Mouse (Mus musculus) gastrocnemius, adult 18-20 months (tissue): ENCODE data around the gene Necab2. TPM values are rescaled to one million over a fixed set of nuclear protein-coding genes. Genes with fewer than 3 reads are reported as not detected.
A peak's percentile ranks its signal among the peaks of the same experiment; 100 is the strongest.

Experiments used
- DNase-seq: peaks from one replicate; pipeline ENCODE4 v3.0.0; 2021; ENCODE audit warnings: low spot score
- long read RNA-seq, 2 experiments: library from polyadenylated mRNA; stranded (forward); transcript quantifications; one replicate each; pipeline ENCODE4 v2.0.0; 2021
- total RNA-seq, 2 experiments: library from RNA; stranded (reverse); gene quantifications; 2 replicates each; pipeline ENCODE4 v1.2.3; 2021

Necab2 gene
- total RNA-seq = under 1 TPM in 1 of 2 experiments, not detected in 1; 0.16 TPM
- long read RNA-seq, experiment 1 = 0 reads
- long read RNA-seq, experiment 2 = 0 reads

DNA sequence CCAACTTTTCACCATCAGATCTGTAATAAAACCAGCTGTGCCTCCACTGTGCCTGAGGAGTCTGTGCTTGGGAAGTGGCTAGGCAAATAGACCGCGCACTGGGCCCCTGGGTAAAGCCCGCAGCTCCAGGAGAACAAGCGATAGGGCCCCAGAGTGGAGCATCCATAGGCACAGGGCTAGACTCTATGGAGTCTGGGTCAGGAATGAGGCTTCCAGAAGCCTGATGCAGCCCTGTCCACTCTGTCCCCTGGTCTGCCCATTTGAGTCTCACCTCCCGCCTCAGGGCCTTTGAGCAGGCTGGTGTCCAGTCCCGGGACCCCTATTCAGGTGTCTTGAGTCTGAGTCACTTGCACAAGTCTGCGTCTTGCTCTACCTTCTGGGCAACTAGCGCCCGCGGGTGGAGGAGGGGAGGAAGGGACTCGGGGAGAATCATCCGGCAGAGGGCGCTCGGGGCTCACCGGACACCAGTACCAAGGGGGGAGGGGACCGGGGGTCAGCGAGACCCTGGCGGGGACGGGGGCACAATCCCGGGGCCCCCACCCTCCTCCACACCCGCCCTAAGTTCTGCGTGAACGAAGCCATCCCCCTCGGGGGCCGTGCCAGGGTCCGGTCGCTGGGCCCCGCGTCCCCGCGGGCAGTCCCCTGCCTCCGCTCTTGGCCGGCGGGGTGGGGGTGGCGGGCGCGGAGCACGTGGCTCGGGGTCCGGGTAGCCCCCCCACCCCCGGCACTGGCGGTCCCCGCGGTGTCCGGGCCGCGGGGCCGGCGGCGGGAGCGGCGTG lies at the start of gene Necab2:
Gene Necab2 (plus strand): TSS at position 509 of the 779 bp plus-strand sequence.
- peak; percentile 68 for DNase-seq

DNA sequence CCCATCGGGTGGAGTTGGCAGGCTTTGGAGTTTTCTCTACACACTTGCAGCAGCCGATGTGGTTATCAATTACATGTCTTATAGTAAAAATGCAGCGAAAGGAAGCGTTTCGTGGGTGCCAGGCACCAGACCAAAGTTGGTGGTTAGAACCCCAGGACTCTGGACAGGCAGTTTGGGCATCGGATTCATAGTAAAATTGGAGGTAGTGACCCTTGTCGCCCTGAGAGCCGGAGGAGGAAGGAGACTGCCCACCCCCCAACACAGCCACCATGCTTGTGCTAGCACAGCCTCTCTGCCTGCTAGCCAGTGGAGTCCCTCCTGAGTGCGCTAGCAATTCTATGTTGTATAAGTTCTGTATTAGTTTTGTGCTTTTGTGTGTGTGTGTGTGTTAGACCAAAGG lies 48.0 kb upstream of the Necab2 start:
- DNase-seq = no peak

DNA sequence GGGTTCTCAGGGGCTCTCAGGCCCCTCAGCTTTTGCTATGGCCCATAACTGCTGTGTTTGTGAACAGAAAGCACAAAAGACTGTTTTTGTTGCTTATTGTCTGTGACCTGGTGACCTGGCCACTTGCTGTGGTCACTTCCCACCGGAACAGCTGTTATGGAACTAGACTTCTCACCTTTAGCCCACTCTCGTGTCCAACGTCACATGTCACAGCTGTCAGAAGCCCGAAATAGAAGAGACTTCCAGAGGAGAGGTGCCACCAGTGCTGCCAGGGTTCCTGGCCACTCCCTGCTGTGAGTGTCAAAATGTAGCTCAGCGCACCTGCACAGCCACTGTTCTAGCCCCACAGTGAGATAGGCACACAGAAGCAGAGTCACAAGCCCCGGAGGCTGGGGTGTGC lies 47.3 kb upstream of the Necab2 start:
- peak; percentile 80 for DNase-seq

DNA sequence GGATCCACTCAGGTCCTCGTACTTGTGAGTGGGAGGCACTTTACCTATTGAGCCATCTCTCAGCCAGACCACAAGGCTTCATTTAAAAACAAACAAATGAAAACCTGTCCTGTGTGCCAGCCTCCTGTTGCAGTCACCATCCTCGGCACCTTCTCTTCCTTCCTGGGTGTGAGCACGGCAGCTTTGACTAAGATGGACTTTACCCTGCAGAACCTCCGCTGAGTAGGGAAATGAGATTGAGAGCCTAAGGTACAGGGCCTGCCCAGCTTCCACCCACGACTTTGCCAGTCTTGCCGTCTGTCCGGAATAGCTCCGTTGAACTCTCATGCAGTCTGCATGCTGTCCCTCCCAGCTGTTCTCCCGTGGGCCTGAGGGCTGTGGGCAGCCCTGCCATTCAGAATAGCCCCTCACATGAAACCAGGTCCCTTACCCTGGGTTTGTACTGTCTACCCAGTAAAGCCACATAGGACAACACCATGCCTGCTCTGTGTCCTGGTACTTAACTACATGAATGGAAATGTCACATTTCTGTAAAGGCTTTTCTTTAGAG lies 46.3 kb upstream of the Necab2 start:
- no peak for DNase-seq

DNA sequence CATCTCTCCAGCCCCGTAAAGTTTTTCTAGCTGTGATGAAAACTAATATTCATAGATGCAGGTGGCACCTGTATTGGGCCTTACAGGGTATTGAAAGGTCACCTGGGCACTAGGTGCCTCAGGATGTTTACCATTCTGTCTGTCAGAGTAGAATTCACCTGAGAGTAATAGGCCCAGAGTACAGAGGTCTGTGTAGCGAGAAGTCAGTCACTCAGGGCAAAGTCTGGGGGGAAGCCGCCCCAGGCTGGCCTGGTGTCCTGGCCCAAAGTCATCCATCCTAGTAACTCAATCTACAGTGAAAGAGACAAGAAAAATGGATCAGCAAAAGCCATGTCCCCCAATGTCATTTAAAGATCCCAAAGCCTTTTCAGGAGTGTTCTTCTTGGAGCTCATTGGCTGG lies 45.6 kb upstream of the Necab2 start:
- no peak for DNase-seq

DNA sequence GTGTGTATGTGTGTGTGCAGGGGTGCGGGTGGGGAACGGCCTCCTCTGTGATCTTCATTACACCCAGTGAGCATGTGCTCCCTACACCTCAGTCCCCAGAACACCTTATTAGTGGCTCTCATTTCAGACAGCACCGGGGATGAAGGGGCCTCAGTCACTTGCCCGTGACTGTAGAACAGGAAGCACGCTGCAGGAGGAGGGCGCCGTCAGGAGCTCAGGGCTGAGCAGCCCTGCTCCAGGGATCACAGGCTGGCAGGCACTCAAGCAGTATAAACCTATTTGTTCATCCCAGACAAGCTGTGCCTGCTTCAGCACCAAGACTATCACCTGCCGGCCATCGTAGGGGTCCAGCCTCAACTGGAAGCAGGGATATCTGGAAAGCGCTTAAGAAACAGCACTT lies 42.6 kb upstream of the Necab2 start:
- no peak for DNase-seq

DNA sequence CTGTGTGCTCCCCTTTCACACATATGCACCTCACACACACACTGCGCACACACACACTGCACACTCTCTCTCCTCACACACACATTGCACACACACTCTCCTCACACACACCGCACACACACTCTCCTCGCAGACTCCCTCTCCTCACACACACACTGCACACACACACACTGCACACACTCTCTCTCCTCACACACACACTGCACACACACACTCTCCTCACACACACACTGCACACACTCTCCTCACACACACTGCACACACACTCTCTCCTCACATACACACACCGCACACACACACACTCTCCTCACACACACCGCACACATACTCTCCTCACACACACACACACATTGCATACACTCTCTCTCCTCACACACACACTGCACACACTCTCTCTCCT lies 41.9 kb upstream of the Necab2 start:
- DNase-seq = no peak

DNA sequence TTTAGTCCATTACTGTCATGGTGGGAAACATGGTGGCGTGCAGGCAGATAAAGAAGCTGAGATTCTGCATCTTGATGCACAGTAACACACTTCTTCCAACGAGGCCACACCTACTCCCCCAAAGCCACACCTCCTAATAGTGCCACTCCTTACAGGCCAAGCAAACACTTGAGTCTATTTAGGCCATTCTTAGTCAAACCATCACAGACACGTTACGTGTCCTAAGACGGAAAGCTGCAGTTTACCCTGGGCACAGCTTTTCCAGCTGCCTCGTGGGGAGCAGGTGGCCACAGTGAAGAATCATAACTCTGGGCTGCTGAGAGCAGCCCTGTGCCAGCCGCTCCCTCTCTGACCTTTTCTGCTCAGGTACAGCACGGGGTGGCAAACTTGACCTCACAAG lies 38.2 kb upstream of the Necab2 start:
- DNase-seq = no peak

DNA sequence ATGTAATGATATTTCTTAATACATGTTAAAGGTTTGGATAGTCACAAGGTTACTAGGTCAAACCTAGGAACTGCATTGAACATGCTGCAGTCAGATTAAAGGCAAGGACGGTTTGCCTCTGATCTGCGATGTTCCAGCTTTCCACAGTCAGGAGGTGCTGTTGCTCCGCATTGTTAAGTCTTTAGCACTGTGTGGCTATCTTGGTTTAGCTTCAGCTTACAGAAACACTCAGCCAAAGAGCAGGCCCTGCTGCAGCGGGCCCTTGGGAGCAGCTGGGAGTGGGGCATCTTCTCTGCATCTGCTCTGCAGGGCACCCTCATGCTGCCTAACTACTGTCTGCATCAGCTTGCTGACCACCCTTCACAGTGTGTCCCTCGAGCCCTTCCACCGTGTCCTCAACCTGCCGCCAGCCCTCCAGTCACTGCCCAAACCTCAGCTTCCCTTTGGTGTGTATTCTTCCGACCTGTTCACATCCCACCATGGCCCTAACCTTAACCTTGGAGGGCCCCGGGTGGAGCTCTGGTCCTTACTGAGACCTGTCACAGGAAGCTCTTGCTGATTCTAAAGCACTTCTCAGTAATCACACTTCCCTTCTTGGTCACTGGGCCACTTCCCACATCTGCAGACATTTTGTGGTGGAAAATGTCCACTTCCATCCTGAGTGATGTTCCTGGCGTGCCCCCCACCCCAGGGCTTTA lies 34.3 kb upstream of the Necab2 start:
- no peak for DNase-seq

DNA sequence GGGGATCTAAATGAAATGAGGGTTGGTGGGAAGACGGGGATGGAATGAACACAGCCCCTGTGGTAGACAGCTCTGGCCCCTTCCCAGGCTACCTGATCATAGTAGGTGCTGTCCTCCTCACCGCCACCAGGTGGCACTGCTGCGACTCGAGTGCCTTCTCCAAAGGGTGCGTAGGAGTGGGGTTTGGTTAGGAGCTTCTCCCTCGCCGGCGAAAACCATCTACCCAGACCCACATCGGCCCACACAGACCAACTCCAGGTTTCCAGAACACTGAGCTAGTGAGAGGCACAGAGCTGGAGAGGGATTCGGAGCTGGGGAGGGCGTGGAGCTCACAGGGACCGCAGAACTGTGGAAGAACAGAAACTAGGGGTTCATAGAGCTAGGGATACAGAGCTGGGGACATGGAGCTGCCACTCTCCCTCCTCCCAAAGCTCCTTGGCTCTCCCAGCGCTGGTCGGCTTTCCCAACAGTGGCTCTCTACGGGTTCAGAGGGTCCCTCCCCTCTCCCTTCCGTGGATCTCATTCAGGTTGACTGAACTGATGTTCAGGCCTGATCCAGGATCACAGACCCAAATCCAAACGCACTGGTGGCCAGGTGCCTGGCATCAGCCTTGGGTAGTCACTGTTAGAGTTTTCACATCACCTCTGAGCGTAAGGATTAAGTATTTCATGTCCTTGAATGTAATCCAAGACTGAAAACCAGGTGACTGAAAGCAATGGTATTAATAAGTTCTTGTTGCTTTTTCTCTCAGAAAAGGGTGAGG lies 33.6 kb upstream of the Necab2 start:
- peak; percentile 78 for DNase-seq

DNA sequence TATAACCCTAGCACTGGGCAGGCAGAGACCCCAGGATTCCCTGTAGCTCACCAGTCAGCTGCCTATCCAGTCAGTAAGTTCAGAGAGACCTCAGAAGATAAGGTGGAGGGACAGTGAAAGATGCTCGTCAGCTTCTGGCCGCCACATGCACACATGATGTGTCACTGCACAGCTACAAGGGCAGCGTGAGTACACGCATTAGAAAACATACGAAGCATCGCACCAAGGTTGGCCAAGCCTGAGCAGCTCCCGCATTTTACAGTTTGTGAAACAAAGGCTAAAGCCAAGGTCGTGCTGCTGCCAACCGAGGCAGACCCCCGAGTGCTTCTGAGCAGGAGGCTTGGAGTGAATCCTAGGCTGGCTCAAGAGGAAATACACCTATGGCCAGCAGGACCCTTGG lies 32.9 kb upstream of the Necab2 start:
- DNase-seq = no peak

DNA sequence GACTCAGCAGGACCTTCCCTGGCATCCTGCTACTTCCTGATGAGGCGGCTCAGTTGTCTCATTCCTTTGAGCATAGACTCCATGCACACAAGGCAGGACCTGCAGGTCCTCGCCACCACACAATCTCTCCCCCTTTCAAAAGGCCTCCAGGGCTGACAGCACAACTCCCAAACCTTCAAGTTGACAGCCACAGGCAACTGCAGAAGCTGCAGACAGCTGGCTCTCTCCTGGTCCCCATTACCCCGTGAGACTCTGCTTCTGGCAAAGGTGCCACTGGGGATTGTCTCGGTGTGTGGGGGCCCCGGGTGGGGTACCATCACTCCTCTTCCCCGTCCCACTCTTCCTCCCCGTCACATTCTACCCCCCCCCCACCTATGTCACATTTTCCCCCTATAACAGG lies 26.2 kb upstream of the Necab2 start:
- no peak for DNase-seq

DNA sequence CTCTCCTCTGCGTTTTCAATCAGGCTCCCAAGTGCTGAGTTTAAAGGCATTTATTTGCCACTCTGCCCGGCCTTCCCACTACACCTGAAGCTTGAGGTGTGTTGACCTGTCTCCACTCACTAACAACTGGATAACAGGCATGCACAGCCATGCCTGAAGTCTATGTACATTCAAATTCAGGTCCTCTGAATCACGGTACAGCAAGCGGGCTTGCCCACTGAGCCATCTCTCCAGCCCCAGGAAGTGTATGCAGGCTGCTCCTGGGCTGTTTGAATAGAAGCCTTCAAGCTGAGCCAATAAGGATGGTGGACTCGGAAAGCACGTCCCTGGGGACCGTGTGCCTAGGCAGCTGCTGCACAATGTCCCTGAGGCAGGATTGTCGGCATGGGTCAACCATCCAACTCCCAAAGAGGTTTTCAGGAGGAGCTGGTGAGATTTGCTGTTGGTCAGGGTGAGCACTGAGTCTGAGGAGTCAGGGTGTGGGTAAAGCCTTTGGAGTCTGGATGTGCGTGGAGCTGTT lies 24.9 kb upstream of the Necab2 start:
- no peak for DNase-seq

DNA sequence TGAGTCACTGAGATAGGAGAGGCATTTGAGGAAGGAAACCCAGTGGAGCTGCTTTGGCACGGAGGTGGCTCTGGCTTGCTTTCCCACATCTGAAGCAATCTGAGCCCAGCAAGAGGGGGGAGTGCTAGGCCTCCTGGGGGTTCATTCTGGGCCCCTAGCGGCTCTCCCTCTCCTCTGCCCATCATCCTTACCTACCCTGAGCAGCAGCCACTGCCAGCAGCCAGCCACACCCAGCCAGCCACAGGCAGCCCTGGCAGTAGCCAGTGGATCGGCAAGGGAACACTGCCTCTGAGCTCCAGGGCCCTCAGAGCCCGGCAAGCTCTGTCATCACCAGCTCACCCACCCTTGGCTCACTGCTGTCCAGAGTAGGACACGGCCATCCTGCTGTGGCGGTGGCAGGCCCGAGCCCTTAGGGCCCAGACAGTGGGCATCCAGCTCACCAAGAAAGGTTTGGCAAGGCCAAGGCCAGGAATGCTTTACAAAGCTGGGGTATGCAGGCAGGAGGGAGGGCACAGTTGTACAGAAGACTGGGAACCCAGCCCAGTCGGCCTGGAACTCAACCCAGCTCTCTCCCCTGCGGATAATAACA lies 24.3 kb upstream of the Necab2 start:
- DNase-seq = peak; percentile 53

DNA sequence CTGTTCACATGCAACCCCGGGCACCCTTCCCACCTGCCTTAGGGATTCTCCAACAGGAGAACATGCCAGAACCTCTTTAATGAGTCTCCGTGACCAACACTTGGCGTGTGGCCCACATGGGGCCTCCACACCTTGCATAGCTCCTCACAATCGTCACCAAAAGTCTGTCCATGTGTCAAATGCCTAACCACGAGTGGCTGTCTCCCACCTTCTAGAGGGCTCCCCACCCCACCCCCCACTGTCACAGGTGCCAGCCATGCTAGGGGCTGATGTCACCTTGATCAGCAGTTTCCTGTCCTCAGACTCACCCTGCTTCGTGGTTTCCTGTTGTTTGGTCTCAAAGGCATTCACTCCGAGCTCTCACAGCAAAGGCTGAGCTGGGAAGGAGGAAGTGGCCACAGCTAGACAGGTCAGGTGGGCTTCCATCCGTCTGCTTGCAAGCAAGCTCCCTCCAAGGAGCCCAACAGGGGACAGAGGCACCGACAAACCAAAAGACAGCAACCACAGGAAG lies 22.8 kb upstream of the Necab2 start:
- no peak for DNase-seq

DNA sequence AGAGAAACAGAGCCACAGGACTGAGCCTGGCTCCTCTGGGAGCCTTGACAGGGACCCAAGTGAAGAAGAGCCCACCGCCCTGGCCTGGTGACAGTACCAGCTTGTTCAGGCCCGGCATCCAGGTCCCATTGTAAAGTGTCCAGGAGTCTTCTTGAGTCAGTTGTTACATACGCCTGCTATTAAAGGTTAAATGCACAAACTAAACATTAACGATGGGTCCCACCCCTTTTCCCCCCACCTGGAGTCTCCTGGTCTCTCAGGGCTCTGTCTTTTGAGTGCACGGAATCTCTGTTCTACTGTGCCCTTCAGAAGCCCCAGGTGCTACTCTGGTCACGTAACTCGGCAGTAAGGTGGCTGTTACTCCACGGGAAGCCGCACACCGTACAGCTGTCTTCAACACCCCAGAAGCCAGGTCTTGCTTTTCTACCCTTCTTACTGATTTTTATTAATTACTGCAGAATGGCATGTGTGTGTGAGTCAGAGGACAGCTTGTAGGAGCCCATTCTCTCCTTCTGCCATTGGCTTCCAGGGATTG lies 22.3 kb upstream of the Necab2 start:
- DNase-seq = no peak

DNA sequence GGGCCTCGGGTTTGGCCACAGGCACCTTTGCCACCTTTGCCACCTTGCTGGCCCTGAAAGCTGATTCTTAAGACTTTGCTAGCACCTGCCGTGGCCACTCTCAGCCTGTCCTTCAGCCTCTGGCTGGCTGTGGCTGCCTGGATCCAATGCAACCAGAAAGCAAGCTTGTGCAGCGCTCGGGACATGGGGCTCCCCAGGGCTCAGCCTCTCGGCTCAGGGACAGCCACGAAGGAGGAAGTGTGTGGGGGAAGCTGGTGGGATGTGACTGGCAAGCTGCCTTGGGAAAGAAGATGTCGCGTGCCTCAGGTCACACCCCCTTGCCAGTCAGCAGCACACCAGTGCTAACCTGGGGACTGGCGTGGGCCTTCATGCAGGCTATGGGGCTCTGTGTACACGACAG lies 21.8 kb upstream of the Necab2 start:
- DNase-seq = no peak

DNA sequence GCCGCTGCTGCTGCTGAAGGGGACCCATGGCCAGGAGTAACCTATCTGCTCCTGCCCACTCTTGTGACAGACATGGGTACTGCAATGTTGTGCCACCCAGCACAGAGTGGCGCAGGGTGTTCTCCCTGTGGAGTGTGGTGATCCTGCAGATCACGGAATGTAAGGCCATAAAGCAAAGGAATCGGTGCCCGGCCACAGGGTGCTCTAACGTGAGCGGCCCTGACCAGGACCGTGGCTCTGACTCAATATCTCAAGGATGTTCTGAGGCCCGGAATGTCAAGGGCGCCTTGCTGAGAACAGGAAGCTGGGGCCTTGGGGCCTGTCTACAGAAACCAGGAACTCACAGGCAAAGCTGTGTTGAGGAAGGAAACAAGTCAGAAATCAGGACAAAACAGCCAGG lies 21.0 kb upstream of the Necab2 start:
- DNase-seq = no peak

DNA sequence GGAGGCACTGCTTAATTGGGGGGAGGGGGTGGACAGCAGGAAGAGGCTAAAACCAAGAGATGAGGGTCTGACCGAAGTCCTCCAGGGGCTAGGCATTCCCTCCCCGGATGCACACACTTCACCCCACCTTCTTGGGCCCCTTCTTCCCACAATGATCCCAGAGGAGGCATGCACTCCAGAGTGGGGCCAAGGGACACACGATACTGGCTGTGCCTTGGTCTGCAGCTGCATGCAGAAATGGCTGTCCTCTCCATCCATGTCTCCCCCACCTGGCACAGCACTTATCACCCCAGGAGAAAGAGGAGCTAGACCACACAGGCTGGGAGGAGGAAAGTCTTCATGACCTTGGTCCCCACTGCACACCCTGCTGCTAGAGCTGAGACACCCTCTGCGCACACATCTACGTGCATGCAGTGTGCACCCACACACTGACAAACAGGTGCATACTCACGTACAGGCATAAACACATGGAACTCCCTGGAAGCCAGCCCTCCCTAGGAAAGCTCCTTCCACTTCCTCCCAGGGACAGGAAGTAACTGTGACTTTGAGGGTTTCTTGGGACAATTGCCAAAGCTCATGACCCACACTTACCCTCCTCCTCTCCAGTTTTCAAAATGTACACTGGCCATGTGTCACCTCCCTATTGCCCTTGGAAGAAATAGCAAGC lies 20.3 kb upstream of the Necab2 start:
- DNase-seq = peak; percentile 43

DNA sequence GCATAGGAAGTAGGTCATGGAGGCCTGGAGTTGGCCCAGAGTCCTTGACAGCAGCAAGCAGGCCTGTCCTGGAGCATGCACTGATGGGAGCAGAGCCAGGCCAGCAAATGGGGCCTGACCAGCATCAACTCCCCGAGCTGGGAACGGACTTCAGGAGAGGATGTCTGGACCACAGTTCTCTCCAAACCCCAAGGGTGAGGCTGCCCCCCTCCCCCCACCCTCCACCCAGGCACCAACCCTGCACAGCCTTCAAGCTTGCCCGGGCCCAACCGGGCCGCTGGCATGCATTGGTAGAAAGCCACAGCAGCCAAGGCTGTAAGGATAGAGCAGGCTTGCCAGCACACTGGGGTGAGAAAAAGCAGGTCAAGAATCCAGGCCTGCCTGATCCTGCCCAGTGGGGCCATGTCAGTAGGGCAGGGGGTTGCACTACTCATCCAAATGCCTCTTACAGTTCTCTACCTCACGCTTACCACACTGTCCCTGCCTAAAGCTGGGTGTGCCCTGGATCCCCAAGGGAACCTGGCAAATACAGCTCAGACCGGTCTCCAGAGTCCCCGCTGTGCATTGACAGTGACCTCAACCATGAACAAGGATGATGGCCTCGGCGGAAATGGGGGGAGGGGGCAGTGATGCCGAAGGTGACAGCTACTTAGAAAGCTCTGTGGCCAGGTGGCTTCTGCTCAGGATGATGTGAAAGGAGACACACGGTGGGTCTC lies 18.7 kb upstream of the Necab2 start:
- DNase-seq = peak; percentile 42
